Mouse (Mus musculus): ENCODE measurements around the gene Riok2.

GRCm38 (mm10) chr17:17405606-17406005 lies 31.5 kb downstream of the Riok2 start:
- TF ChIP-seq POLR2A (IDR thresholded peaks at IDR 0.05; ENCODE audit: borderline replicate concordance, control insufficient read depth, low read depth, low read length) (no peak), CTCF (IDR thresholded peaks at IDR 0.05; ENCODE audit: control insufficient read depth, insufficient read depth, low read length) (no peak)

Measured in bone marrow, adult 2 months (tissue).